Comparison of ENCODE assay signal across 9 mouse cellular contexts in the genomic region with DNA sequence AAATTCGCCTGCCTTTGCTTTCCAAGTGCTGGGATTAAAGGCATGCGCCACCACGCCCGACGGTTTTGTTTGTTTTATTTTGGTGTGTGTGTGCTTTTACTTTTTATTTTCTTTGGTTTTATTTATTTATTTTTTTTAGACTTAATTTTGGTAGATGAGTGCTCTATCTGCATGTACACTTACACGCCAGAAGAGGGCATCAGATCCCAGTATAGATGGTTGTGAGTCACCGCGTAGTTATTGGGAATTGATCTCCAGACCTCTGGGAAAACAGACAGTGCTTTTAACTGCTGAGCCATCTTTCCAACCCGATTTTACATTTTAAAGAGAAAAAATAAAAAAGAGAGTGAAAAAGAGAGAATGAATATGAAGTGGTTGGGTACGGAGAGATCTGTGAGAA. TPM values are rescaled to one million over a fixed set of nuclear protein-coding genes. Genes with fewer than 3 reads are reported as not detected.
DNase-seq lines count a peak whose midpoint lies in the region; ATAC-seq and TF ChIP-seq lines count a peak whose summit lies in the region.
"Had no signal": no experiment of that assay in that cellular context is flagged by ENCODE, and none has a peak within 500 bp of the region (broad histone marks: within the 10 kb centered on the region; RNA-seq: fewer than 3 reads in every experiment).

No protein-coding gene starts in this region.

- no peaks in the 10 kb centered on the region for H3K27me3 ChIP-seq in heart, adult 2 months (ENCODE audit: control insufficient read depth, insufficient read depth, low read length)
- peaks cover 12% of the 10 kb centered on the region; the same call in 1 of the 2 replicates for H3K27me3 ChIP-seq in midbrain, embryonic 10.5 days (ENCODE audit: low read depth, poor library complexity, severe bottlenecking)
- no peaks in the 10 kb centered on the region for H3K27me3 ChIP-seq in midbrain, embryonic 13.5 days
- no peaks in the 10 kb centered on the region for H3K27me3 ChIP-seq in embryonic facial prominence, embryonic 11.5 days (ENCODE audit: control insufficient read depth, insufficient read depth, low read length)
- H3K27me3 ChIP-seq: midbrain, embryonic 12.5 days had no signal

- TF ChIP-seq POLR2A in heart, adult 2 months (IDR thresholded peaks at IDR 0.05; ENCODE audit: insufficient read depth, low read depth, low read length): no peak

- DNase-seq in heart, adult 2 months: no peak
- no peak for DNase-seq in heart, postnatal 25 days (ENCODE audit: low spot score)
- DNase-seq in midbrain, embryonic 10.5 days (ENCODE audit: low spot score): no peak
- peak; percentile 20 for DNase-seq in embryonic facial prominence, embryonic 11.5 days (ENCODE audit: low spot score)
- peak; percentile 3 for DNase-seq in skeletal muscle tissue, adult 2 months (ENCODE audit: low read depth, low spot score)
- DNase-seq in c-Kit-positive CD71-positive TER-119-positive erythroid progenitor cells, embryonic 14.5 days (ENCODE audit: low spot score): no peak
- no peak for DNase-seq in thymus, postnatal 14 days

- no peaks in the 10 kb centered on the region for H3K79me2 ChIP-seq in heart, adult 2 months (replicated peaks; ENCODE audit: control insufficient read depth, insufficient read depth, low read length)

- peak; percentile 66 for TF ChIP-seq CTCF in heart, adult 2 months (IDR thresholded peaks at IDR 0.05)

- no peaks in the 10 kb centered on the region for H3K36me3 ChIP-seq in heart, adult 2 months (ENCODE audit: control insufficient read depth, insufficient read depth, low read length)
- H3K36me3 ChIP-seq in midbrain, embryonic 10.5 days: no peaks in the 10 kb centered on the region
- H3K36me3 ChIP-seq in midbrain, embryonic 13.5 days: no peaks in the 10 kb centered on the region
- no peaks in the 10 kb centered on the region for H3K36me3 ChIP-seq in embryonic facial prominence, embryonic 11.5 days (replicated peaks; ENCODE audit: control insufficient read depth, insufficient read depth, low read depth, low read length)
- H3K36me3 ChIP-seq: midbrain, embryonic 12.5 days had no signal

- no peaks in the 10 kb centered on the region for H3K4me1 ChIP-seq in heart, adult 2 months (ENCODE audit: control insufficient read depth, insufficient read depth, low read length)
- no peaks in the 10 kb centered on the region for H3K4me1 ChIP-seq in midbrain, embryonic 10.5 days
- H3K4me1 ChIP-seq in midbrain, embryonic 13.5 days (replicated peaks): no peaks in the 10 kb centered on the region
- no peaks in the 10 kb centered on the region for H3K4me1 ChIP-seq in embryonic facial prominence, embryonic 11.5 days (ENCODE audit: control insufficient read depth, insufficient read depth, low read length)
- H3K4me1 ChIP-seq: midbrain, embryonic 12.5 days had no signal

- no peak overlapping the region for H3K4me2 ChIP-seq in midbrain, embryonic 13.5 days (replicated peaks)
- no peak overlapping the region for H3K4me2 ChIP-seq in embryonic facial prominence, embryonic 11.5 days (ENCODE audit: low read depth, low read length)
- H3K4me2 ChIP-seq: midbrain, embryonic 12.5 days had no signal

- no peaks in the 10 kb centered on the region for H3K9me3 ChIP-seq in midbrain, embryonic 10.5 days (replicated peaks)
- H3K9me3 ChIP-seq in midbrain, embryonic 13.5 days: no peaks in the 10 kb centered on the region
- no peaks in the 10 kb centered on the region for H3K9me3 ChIP-seq in embryonic facial prominence, embryonic 11.5 days (replicated peaks; ENCODE audit: control insufficient read depth, low read length)
- H3K9me3 ChIP-seq: midbrain, embryonic 12.5 days had no signal

- WGBS in heart, adult 2 months: 22% methylated on average over 10 of the region's 10 CpGs
- WGBS in midbrain, embryonic 10.5 days: 27% methylated on average over 10 of the region's 10 CpGs
- 37% methylated on average over 9 of the region's 10 CpGs for WGBS in midbrain, embryonic 13.5 days
- 25% methylated on average over 9 of the region's 10 CpGs for WGBS in embryonic facial prominence, embryonic 11.5 days

- no peak for TF ChIP-seq EP300 in heart, adult 2 months (IDR thresholded peaks at IDR 0.05; ENCODE audit: insufficient read depth, low read depth, low read length)

- H3K4me3 ChIP-seq in heart, adult 2 months: no peak overlapping the region
- peak overlapping the region; percentile 30; the same call in 1 of the 2 replicates for H3K4me3 ChIP-seq in midbrain, embryonic 10.5 days
- H3K4me3 ChIP-seq in midbrain, embryonic 13.5 days (replicated peaks): no peak overlapping the region
- H3K4me3 ChIP-seq in embryonic facial prominence, embryonic 11.5 days (ENCODE audit: low read depth, low read length): no peak overlapping the region
- H3K4me3 ChIP-seq: midbrain, embryonic 12.5 days had no signal

- intact Hi-C loops in heart, adult 2 months (cut with DNase I): loop anchor here (10.0 kb wide), 1 partner anchor 222 kb away; no protein-coding TSS in a partner anchor
- intact Hi-C loops in heart, postnatal 25 days (cut with DNase I): loop anchor here (10.0 kb wide), 1 partner anchor 212 kb away; a partner anchor contains a TSS

- ATAC-seq in midbrain, embryonic 13.5 days: no peak
- no peak for ATAC-seq in embryonic facial prominence, embryonic 11.5 days (replicated peaks; ENCODE audit: insufficient number of reproducible peaks, low FRiP score, low TSS enrichment, low read depth)

- no peak overlapping the region for H3K27ac ChIP-seq in heart, adult 2 months
- H3K27ac ChIP-seq in midbrain, embryonic 10.5 days (replicated peaks): no peak overlapping the region
- H3K27ac ChIP-seq in midbrain, embryonic 13.5 days: no peak overlapping the region
- no peak overlapping the region for H3K27ac ChIP-seq in embryonic facial prominence, embryonic 11.5 days (replicated peaks; ENCODE audit: low read depth, low read length)
- H3K27ac ChIP-seq: midbrain, embryonic 12.5 days had no signal

- H3K9ac ChIP-seq in heart, adult 2 months (ENCODE audit: low read depth, low read length): no peak overlapping the region
- no peak overlapping the region for H3K9ac ChIP-seq in midbrain, embryonic 13.5 days (replicated peaks)
- no peak overlapping the region for H3K9ac ChIP-seq in embryonic facial prominence, embryonic 11.5 days (replicated peaks; ENCODE audit: low read length)
- H3K9ac ChIP-seq: midbrain, embryonic 12.5 days had no signal

RNA-seq across cellular contexts. Expression of a gene that starts 36.4 kb away (rescaled TPM):
- 10 to 100 TPM; 12.5 to 12.8 TPM for total RNA-seq in heart, adult 2 months (2021)
- polyA plus RNA-seq in heart, adult 2 months (2012; rRNA removed): 4.9 and 9.3 TPM in 2 replicates
- total RNA-seq in heart, postnatal 25 days (2021): 10 to 100 TPM; 10.1 to 10.6 TPM
- 50.5 and 60.9 TPM in 2 replicates for polyA plus RNA-seq in midbrain, embryonic 10.5 days (2016; fragmentation: Nextera tagmentation; extraction: Ambion mirVana)
- polyA plus RNA-seq in midbrain, embryonic 13.5 days (2015; fragmentation: Nextera tagmentation; extraction: Ambion mirVana): 34.8 and 38.3 TPM in 2 replicates
- 48.4 and 52.9 TPM in 2 replicates for polyA plus RNA-seq in embryonic facial prominence, embryonic 11.5 days (2014; fragmentation: Nextera tagmentation; extraction: Ambion mirVana)

Comparison
In these comparisons a context has a peak if more than half of its experiments do, and no peak if none do; other contexts are left out.
1. DNase-seq: peak in embryonic facial prominence, embryonic 11.5 days (single experiment) and skeletal muscle tissue, adult 2 months (single experiment); none in heart, adult 2 months (0 of 2), heart, postnatal 25 days (single experiment), midbrain, embryonic 10.5 days (single experiment), c-Kit-positive CD71-positive TER-119-positive erythroid progenitor cells, embryonic 14.5 days (single experiment) and thymus, postnatal 14 days (single experiment).